Mouse (Mus musculus) G1E (cell line): ENCODE data around the gene Eef1a1.

Experiments
- CTCF ChIP-seq: IDR thresholded peaks from 2 replicates; pipeline ENCODE4 v1.5.1; 2012; ENCODE audit warnings: low read depth, low read length, inconsistent platforms, mixed read lengths
- POLR2AphosphoS5 ChIP-seq: IDR thresholded peaks from 2 replicates; pipeline ENCODE4 v1.6.1; 2012; ENCODE audit warnings: low read depth, low read length, inconsistent platforms; ENCODE audit not compliant: insufficient replicate concordance
- TAL1 ChIP-seq: conservative IDR thresholded peaks from 2 replicates; pipeline ENCODE4 v1.6.1; 2012; ENCODE audit warnings: low read depth, low read length, inconsistent platforms, mixed read lengths

DNA sequence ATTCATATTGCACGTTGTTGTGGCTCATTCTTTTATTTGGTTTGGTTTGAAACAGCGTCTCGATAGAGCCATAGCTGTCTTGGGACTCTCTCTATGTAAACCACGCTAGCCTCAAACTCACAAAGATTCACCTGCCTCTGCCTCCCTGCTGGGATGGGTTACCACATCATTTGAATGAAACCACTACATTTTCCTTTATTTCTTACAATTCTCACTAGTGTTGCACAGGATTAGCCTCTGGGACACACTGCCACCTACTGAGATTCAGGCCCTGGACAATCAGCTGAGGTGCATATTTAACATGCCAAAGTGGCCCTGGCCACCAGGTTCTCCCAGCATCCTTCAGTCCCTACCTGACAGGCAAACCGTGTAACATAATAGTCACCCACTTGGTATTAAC lies 49.5 kb downstream of the Eef1a1 start:
- TF ChIP-seq CTCF (no peak), POLR2AphosphoS5 (no peak), TAL1 (no peak)
